Mouse (Mus musculus): ENCODE measurements around the gene Drc7. TPM values are rescaled to one million over a fixed set of nuclear protein-coding genes. Genes with fewer than 3 reads are reported as not detected.
A peak's percentile ranks its signal among the peaks of the same experiment; 100 is the strongest.
"Not testable (repeated sequence)": the region's sequence is repeated elsewhere in the genome, so short reads cannot be mapped to it uniquely, and the experiment has no call there.

Drc7 gene
- polyA plus RNA-seq, 1 experiment = 2.6 TPM

DNA sequence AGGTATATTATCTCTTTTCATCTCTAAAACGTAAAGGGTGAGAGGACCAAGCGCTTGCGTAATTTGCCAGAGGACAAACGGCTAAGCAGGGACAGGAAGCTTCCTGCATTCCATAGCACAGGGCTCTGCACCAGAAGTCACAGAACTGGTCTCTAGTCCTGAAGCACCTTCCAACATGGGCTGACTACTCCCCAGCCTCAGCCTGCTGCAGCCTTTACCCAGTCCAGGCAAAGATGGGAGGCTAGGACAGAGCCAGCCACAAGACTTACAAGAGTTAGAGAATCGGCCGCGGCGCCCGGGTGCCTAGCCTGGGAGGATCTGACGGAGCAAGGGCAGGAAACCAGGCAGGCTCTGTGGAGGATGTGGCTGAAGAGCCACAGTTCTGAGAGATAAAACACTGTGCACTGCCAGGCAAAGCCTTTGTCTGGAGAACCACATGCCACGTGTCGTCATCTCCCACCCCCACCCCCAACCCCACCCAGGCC, 34.6 kb upstream of the Drc7 start:
- Histone ChIP-seq H3K36me3 (ENCODE audit: control insufficient read depth, insufficient read depth, low read length) (no peaks in the 10 kb centered on the region), H3K4me3 (ENCODE audit: control insufficient read depth, insufficient read depth, low read length) (peak overlapping the region; percentile 10; the same call in 1 of the 2 replicates), H3K27ac (ENCODE audit: control insufficient read depth, insufficient read depth, low read length) (peak overlapping the region; percentile 0; the same call in 1 of the 2 replicates), H3K4me1 (replicated peaks; ENCODE audit: control insufficient read depth, insufficient read depth, low read length) (peaks cover 28% of the 10 kb centered on the region), H3K27me3 (ENCODE audit: control insufficient read depth, insufficient read depth, low read length) (no peaks in the 10 kb centered on the region)
- TF ChIP-seq CTCF (IDR thresholded peaks at IDR 0.05; ENCODE audit: borderline replicate concordance, control insufficient read depth, extremely low read depth, insufficient read depth, low read length, poor library complexity) (no peak), POLR2A (IDR thresholded peaks at IDR 0.05; ENCODE audit: control insufficient read depth, extremely low read depth, insufficient read depth, low read length, poor library complexity) (no peak)
- peak; percentile 57 for DNase-seq
- WGBS = 2% methylated on average over 12 of the region's 12 CpGs

GRCm38 (mm10) chr8:95020821-95021220, 34.1 kb upstream of the Drc7 start:
- 4% methylated on average over 10 of the region's 10 CpGs for WGBS
- no peak for TF ChIP-seq POLR2A (IDR thresholded peaks at IDR 0.05; ENCODE audit: control insufficient read depth, extremely low read depth, insufficient read depth, low read length, poor library complexity)
- TF ChIP-seq CTCF (IDR thresholded peaks at IDR 0.05; ENCODE audit: borderline replicate concordance, control insufficient read depth, extremely low read depth, insufficient read depth, low read length, poor library complexity) = no peak
- H3K36me3 ChIP-seq (ENCODE audit: control insufficient read depth, insufficient read depth, low read length) = no peaks in the 10 kb centered on the region
- H3K27ac ChIP-seq (ENCODE audit: control insufficient read depth, insufficient read depth, low read length) = no peak overlapping the region
- H3K27me3 ChIP-seq (ENCODE audit: control insufficient read depth, insufficient read depth, low read length) = no peaks in the 10 kb centered on the region
- peak overlapping the region; percentile 9; the same call in 1 of the 2 replicates for H3K4me3 ChIP-seq (ENCODE audit: control insufficient read depth, insufficient read depth, low read length)
- no peak for DNase-seq
- H3K4me1 ChIP-seq (replicated peaks; ENCODE audit: control insufficient read depth, insufficient read depth, low read length) = peaks cover 28% of the 10 kb centered on the region

- Histone ChIP-seq H3K4me3 (ENCODE audit: control insufficient read depth, insufficient read depth, low read length) (no peak overlapping the region), H3K27me3 (ENCODE audit: control insufficient read depth, insufficient read depth, low read length) (no peaks in the 10 kb centered on the region), H3K4me1 (replicated peaks; ENCODE audit: control insufficient read depth, insufficient read depth, low read length) (peaks cover 28% of the 10 kb centered on the region), H3K36me3 (ENCODE audit: control insufficient read depth, insufficient read depth, low read length) (no peaks in the 10 kb centered on the region), H3K27ac (ENCODE audit: control insufficient read depth, insufficient read depth, low read length) (no peak overlapping the region)
- no peak for TF ChIP-seq CTCF (IDR thresholded peaks at IDR 0.05; ENCODE audit: borderline replicate concordance, control insufficient read depth, extremely low read depth, insufficient read depth, low read length, poor library complexity)
- no peak for TF ChIP-seq POLR2A (IDR thresholded peaks at IDR 0.05; ENCODE audit: control insufficient read depth, extremely low read depth, insufficient read depth, low read length, poor library complexity)
- WGBS = 38% methylated on average over 8 of the region's 8 CpGs
- DNase-seq = no peak
These were observed 31.7 kb upstream of the Drc7 start for GRCm38 (mm10) chr8:95023201-95023600.

GRCm38 (mm10) chr8:95024387-95024786, 30.5 kb upstream of the Drc7 start:
- H3K27me3 ChIP-seq (ENCODE audit: control insufficient read depth, insufficient read depth, low read length) = no peaks in the 10 kb centered on the region
- WGBS = 43% methylated on average over 4 of the region's 4 CpGs
- no peak overlapping the region for H3K4me3 ChIP-seq (ENCODE audit: control insufficient read depth, insufficient read depth, low read length)
- no peak for TF ChIP-seq POLR2A (IDR thresholded peaks at IDR 0.05; ENCODE audit: control insufficient read depth, extremely low read depth, insufficient read depth, low read length, poor library complexity)
- TF ChIP-seq CTCF (IDR thresholded peaks at IDR 0.05; ENCODE audit: borderline replicate concordance, control insufficient read depth, extremely low read depth, insufficient read depth, low read length, poor library complexity) = no peak
- H3K27ac ChIP-seq (ENCODE audit: control insufficient read depth, insufficient read depth, low read length) = peak overlapping the region; percentile 59
- no peaks in the 10 kb centered on the region for H3K36me3 ChIP-seq (ENCODE audit: control insufficient read depth, insufficient read depth, low read length)
- DNase-seq = no peak
- peaks cover 28% of the 10 kb centered on the region for H3K4me1 ChIP-seq (replicated peaks; ENCODE audit: control insufficient read depth, insufficient read depth, low read length)

DNA sequence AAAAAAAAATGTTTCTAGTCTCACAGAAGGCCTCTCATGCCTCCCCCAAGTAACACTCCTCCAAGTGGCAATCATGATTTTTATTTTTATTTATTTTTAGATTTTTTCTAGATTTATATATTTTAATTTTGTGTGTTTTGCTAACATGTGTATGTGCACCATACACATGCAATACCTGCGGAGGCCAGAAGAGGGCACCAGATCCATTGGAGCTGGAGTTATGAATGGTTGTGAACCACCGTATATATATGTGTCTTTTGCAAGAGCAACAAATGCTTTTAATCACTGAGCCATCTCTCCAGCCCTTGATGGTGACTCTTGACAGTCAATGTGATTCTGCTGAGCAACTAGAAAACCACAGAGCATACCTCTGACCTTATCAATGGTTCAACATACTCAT, 29.5 kb upstream of the Drc7 start:
- peaks cover 23% of the 10 kb centered on the region for H3K4me1 ChIP-seq (replicated peaks; ENCODE audit: control insufficient read depth, insufficient read depth, low read length)
- H3K36me3 ChIP-seq (ENCODE audit: control insufficient read depth, insufficient read depth, low read length) = no peaks in the 10 kb centered on the region
- WGBS = 91% methylated on average over 2 of the region's 2 CpGs

DNA sequence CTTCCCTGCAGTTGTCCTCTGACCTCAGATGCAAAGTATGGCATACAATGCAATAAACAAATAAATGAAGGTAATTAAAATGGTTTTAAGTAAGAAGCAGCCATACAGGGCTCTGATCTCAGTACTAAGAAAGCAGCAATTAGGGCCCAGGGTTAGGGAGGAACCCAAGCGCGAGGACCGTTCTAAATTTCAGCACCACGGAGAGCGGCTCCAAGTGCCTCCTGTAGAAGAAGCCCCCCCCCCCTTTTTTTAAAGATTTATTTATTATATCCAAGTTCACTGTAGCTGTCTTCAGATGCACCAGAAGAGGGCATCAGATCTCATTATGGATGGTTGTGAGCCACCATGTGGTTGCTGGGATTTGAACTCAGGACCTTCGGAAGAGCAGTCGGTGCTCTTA, 26.5 kb upstream of the Drc7 start:
- WGBS = 97% methylated on average over 7 of the region's 7 CpGs
- not testable (repeated sequence) for DNase-seq; H3K36me3 ChIP-seq (ENCODE audit: control insufficient read depth, insufficient read depth, low read length); H3K4me3 ChIP-seq (ENCODE audit: control insufficient read depth, insufficient read depth, low read length); H3K27ac ChIP-seq (ENCODE audit: control insufficient read depth, insufficient read depth, low read length); H3K27me3 ChIP-seq (ENCODE audit: control insufficient read depth, insufficient read depth, low read length); H3K4me1 ChIP-seq (replicated peaks; ENCODE audit: control insufficient read depth, insufficient read depth, low read length)

More for the DNA sequence above, 29.5 kb upstream of the Drc7 start:
- H3K27me3 ChIP-seq (ENCODE audit: control insufficient read depth, insufficient read depth, low read length) = no peaks in the 10 kb centered on the region
- no peak overlapping the region for H3K4me3 ChIP-seq (ENCODE audit: control insufficient read depth, insufficient read depth, low read length)
- H3K27ac ChIP-seq (ENCODE audit: control insufficient read depth, insufficient read depth, low read length) = no peak overlapping the region
- TF ChIP-seq CTCF (IDR thresholded peaks at IDR 0.05; ENCODE audit: borderline replicate concordance, control insufficient read depth, extremely low read depth, insufficient read depth, low read length, poor library complexity) (no peak), POLR2A (IDR thresholded peaks at IDR 0.05; ENCODE audit: control insufficient read depth, extremely low read depth, insufficient read depth, low read length, poor library complexity) (no peak)
- peak; percentile 38 for DNase-seq
